11 mouse cellular contexts compared by ENCODE assay signal in the genomic region with DNA sequence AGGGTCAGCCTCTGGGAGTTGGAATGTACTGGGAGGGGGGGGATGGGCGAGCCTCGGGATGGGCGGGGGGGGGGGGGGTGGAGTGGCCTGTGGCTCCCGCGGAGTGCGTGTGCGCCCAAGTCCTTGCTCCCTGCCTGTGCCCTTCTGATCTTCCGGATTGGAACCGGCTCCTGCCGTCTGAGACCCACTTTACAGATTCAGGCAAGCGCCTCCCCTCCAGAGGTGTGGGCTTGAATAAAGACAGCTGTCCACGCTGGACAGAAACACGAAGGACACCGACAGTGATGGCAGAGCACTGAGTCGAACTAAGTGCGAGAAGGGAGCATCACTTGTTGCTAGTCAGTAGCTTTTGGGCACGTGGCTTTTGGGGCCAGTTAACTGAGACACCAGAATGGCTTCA.
A peak's percentile ranks its signal among the peaks of the same experiment; 100 is the strongest.
DNase-seq lines count a peak whose midpoint lies in the region; ATAC-seq and TF ChIP-seq lines count a peak whose summit lies in the region.
"Had no signal": no experiment of that assay in that cellular context is flagged by ENCODE, and none has a peak within 500 bp of the region (broad histone marks: within the 10 kb centered on the region; RNA-seq: fewer than 3 reads in every experiment).

No protein-coding gene starts in this region.

- H3K27ac ChIP-seq in intestine, embryonic 14.5 days (ENCODE audit: low read depth): no peak overlapping the region
- no peak overlapping the region for H3K27ac ChIP-seq in intestine, postnatal 0 days (ENCODE audit: low read depth, low read length)
- H3K27ac ChIP-seq in hindbrain, embryonic 12.5 days: no peak overlapping the region
- no peak overlapping the region for H3K27ac ChIP-seq in limb, embryonic 12.5 days
- H3K27ac ChIP-seq in midbrain, postnatal 0 days (ENCODE audit: low read depth, low read length): no peak overlapping the region
- no peak overlapping the region for H3K27ac ChIP-seq in gastrocnemius, adult 2 months

- no peak for DNase-seq in intestine, embryonic 14.5 days (ENCODE audit: low spot score)
- no peak for DNase-seq in midbrain, postnatal 0 days (ENCODE audit: low spot score)
- no peak for DNase-seq in gastrocnemius, postnatal 14 days
- no peak for DNase-seq in gastrocnemius, adult 2 months
- DNase-seq: adrenal gland, adult 2 months; cerebellum, adult 9-11 months; kidney, adult 8-10 months had no signal

- peaks cover 10% of the 10 kb centered on the region for H3K4me1 ChIP-seq in intestine, embryonic 14.5 days (replicated peaks; ENCODE audit: control insufficient read depth, insufficient read depth, low read length)
- no peaks in the 10 kb centered on the region for H3K4me1 ChIP-seq in intestine, postnatal 0 days (replicated peaks; ENCODE audit: control insufficient read depth, insufficient read depth, low read length)
- 0 out of 2 replicates have a peak, but pooled peaks cover 6% of the 10 kb centered on the region for H3K4me1 ChIP-seq in hindbrain, embryonic 12.5 days
- peaks cover 14% of the 10 kb centered on the region for H3K4me1 ChIP-seq in limb, embryonic 12.5 days (replicated peaks)
- H3K4me1 ChIP-seq in midbrain, postnatal 0 days (ENCODE audit: insufficient read depth, low read length): no peaks in the 10 kb centered on the region

- WGBS in intestine, embryonic 14.5 days: 5% methylated on average over 16 of the region's 17 CpGs
- 10% methylated on average over 16 of the region's 17 CpGs for WGBS in intestine, postnatal 0 days
- 4% methylated on average over 16 of the region's 17 CpGs for WGBS in hindbrain, embryonic 12.5 days
- WGBS in limb, embryonic 12.5 days: 3% methylated on average over 13 of the region's 17 CpGs
- 9% methylated on average over 15 of the region's 17 CpGs for WGBS in midbrain, postnatal 0 days

- peak overlapping the region; percentile 48 for H3K4me2 ChIP-seq in intestine, embryonic 14.5 days (ENCODE audit: low read length)
- no peak overlapping the region for H3K4me2 ChIP-seq in intestine, postnatal 0 days (replicated peaks; ENCODE audit: low read depth)
- peak overlapping the region; percentile 36 for H3K4me2 ChIP-seq in hindbrain, embryonic 12.5 days (replicated peaks)
- peak overlapping the region; percentile 54 for H3K4me2 ChIP-seq in limb, embryonic 12.5 days
- H3K4me2 ChIP-seq in midbrain, postnatal 0 days (ENCODE audit: low read depth, low read length, poor library complexity, severe bottlenecking): peak overlapping the region; percentile 46

- H3K9me3 ChIP-seq in intestine, embryonic 14.5 days (ENCODE audit: control insufficient read depth, low read length): no peaks in the 10 kb centered on the region
- no peaks in the 10 kb centered on the region for H3K9me3 ChIP-seq in intestine, postnatal 0 days (ENCODE audit: control insufficient read depth)
- H3K9me3 ChIP-seq in hindbrain, embryonic 12.5 days (replicated peaks): 0 out of 2 replicates have a peak, but pooled peaks cover 6% of the 10 kb centered on the region
- H3K9me3 ChIP-seq in limb, embryonic 12.5 days: peaks cover 8% of the 10 kb centered on the region; the same call in 1 of the 2 replicates
- no peaks in the 10 kb centered on the region for H3K9me3 ChIP-seq in midbrain, postnatal 0 days (ENCODE audit: low read length)

- no peak overlapping the region for H3K9ac ChIP-seq in intestine, embryonic 14.5 days (ENCODE audit: low read length)
- H3K9ac ChIP-seq in intestine, postnatal 0 days (ENCODE audit: low read depth, low read length): no peak overlapping the region
- H3K9ac ChIP-seq in hindbrain, embryonic 12.5 days: no peak overlapping the region
- no peak overlapping the region for H3K9ac ChIP-seq in limb, embryonic 12.5 days (replicated peaks)
- no peak overlapping the region for H3K9ac ChIP-seq in midbrain, postnatal 0 days (replicated peaks; ENCODE audit: low read length, poor library complexity, severe bottlenecking)

- no peak overlapping the region for H3K4me3 ChIP-seq in intestine, embryonic 14.5 days (ENCODE audit: low read depth, low read length)
- H3K4me3 ChIP-seq in intestine, postnatal 0 days (ENCODE audit: low read depth, low read length): no peak overlapping the region
- H3K4me3 ChIP-seq in hindbrain, embryonic 12.5 days: peak overlapping the region; percentile 14; the same call in 1 of the 2 replicates
- peak overlapping the region; percentile 29 for H3K4me3 ChIP-seq in limb, embryonic 12.5 days (replicated peaks)
- H3K4me3 ChIP-seq in midbrain, postnatal 0 days (ENCODE audit: low read depth, low read length): peak overlapping the region; percentile 20; the same call in 1 of the 2 replicates
- H3K4me3 ChIP-seq in gastrocnemius, adult 2 months: no peak overlapping the region

- peaks cover 35% of the 10 kb centered on the region for H3K27me3 ChIP-seq in intestine, embryonic 14.5 days (replicated peaks; ENCODE audit: control insufficient read depth, insufficient read depth, low read length)
- peaks cover 29% of the 10 kb centered on the region for H3K27me3 ChIP-seq in intestine, postnatal 0 days (replicated peaks; ENCODE audit: control insufficient read depth, insufficient read depth, low read length)
- H3K27me3 ChIP-seq in hindbrain, embryonic 12.5 days: peaks cover 52% of the 10 kb centered on the region
- H3K27me3 ChIP-seq in limb, embryonic 12.5 days: peaks cover 68% of the 10 kb centered on the region
- H3K27me3 ChIP-seq in midbrain, postnatal 0 days (ENCODE audit: insufficient read depth, low read length): peaks cover 26% of the 10 kb centered on the region

- intact Hi-C loops in gastrocnemius, postnatal 14 days (cut with DNase I; ENCODE audit: low total_unique reads): loop anchor here (10.0 kb wide), 1 partner anchor 336 kb away; no protein-coding TSS in a partner anchor
- intact Hi-C loops in gastrocnemius, adult 2 months (cut with DNase I): no loop called here

- ATAC-seq in intestine, embryonic 14.5 days (replicated peaks; ENCODE audit: low FRiP score, low TSS enrichment, low read depth): no peak
- ATAC-seq in intestine, postnatal 0 days: no peak
- no peak for ATAC-seq in hindbrain, embryonic 12.5 days (ENCODE audit: low FRiP score)
- ATAC-seq in limb, embryonic 12.5 days (ENCODE audit: insufficient number of reproducible peaks, insufficient read depth, low FRiP score, low TSS enrichment, low read depth): no peak
- no peak for ATAC-seq in midbrain, postnatal 0 days (ENCODE audit: low FRiP score)

- no peak for TF ChIP-seq CTCF in intestine, postnatal 0 days (IDR thresholded peaks at IDR 0.05; ENCODE audit: low read depth)
- TF ChIP-seq CTCF in midbrain, postnatal 0 days (IDR thresholded peaks at IDR 0.05): no peak
- TF ChIP-seq CTCF in gastrocnemius, adult 2 months (IDR thresholded peaks at IDR 0.05): no peak

- no peaks in the 10 kb centered on the region for H3K36me3 ChIP-seq in intestine, embryonic 14.5 days (ENCODE audit: control insufficient read depth, insufficient read depth, low read length)
- no peaks in the 10 kb centered on the region for H3K36me3 ChIP-seq in intestine, postnatal 0 days (ENCODE audit: control insufficient read depth, insufficient read depth)
- H3K36me3 ChIP-seq in hindbrain, embryonic 12.5 days: no peaks in the 10 kb centered on the region
- no peaks in the 10 kb centered on the region for H3K36me3 ChIP-seq in limb, embryonic 12.5 days
- no peaks in the 10 kb centered on the region for H3K36me3 ChIP-seq in midbrain, postnatal 0 days (ENCODE audit: insufficient read depth, low read length)
- H3K36me3 ChIP-seq: G1E had no signal

Comparison
In these comparisons a context has a peak if more than half of its experiments do, and no peak if none do; other contexts are left out.
1. H3K4me3 ChIP-seq: peak in hindbrain, embryonic 12.5 days (single experiment), limb, embryonic 12.5 days (single experiment) and midbrain, postnatal 0 days (single experiment); none in intestine, embryonic 14.5 days (single experiment), intestine, postnatal 0 days (single experiment) and gastrocnemius, adult 2 months (single experiment).